Mouse (Mus musculus): ENCODE measurements at regions not wholly inside any gene's neighbourhood (a gene's known extent, or its start where the extent isn't known, plus 50 kb on each side); places are given as distances from the start of the nearest gene placed in this dataset.

DNA sequence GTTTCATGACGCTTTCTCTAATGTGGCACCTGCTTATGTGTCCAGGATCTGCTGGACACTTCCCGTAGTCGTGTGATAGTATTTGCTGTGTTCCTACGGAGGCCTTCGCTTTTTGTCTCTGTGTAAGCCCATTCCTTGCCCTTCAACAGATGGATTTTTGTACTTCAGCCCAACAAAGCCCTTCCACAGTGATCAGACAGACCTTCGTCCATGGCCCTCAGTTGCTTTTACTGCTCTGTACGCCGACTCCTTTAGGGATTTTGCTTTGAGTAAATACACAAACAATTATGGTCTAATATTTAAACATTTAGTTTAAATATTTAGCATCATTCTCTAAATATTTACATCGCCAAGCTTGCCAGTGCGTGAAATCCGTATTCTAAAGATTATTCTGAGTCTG lies 95.6 kb upstream of the Kit start:
- H3K4me2 ChIP-seq (ENCODE audit: low read depth), result no peak overlapping the region
- DNase-seq, result no peak
- no peak for TF ChIP-seq CTCF (IDR thresholded peaks at IDR 0.05; ENCODE audit: low read depth)
- no peaks in the 10 kb centered on the region for H3K36me3 ChIP-seq (ENCODE audit: insufficient read depth)
- ATAC-seq, result no peak
- no peak overlapping the region for H3K4me3 ChIP-seq (ENCODE audit: low read depth, low read length)
- WGBS, result 89% methylated on average over 11 of the region's 11 CpGs
- H3K9ac ChIP-seq, result no peak overlapping the region
- no peaks in the 10 kb centered on the region for H3K27me3 ChIP-seq (ENCODE audit: insufficient read depth, low read length)
- no peaks in the 10 kb centered on the region for H3K9me3 ChIP-seq (ENCODE audit: low read length)
- no peak overlapping the region for H3K27ac ChIP-seq (ENCODE audit: low read depth, low read length)
- no peaks in the 10 kb centered on the region for H3K4me1 ChIP-seq (ENCODE audit: insufficient read depth)

DNA sequence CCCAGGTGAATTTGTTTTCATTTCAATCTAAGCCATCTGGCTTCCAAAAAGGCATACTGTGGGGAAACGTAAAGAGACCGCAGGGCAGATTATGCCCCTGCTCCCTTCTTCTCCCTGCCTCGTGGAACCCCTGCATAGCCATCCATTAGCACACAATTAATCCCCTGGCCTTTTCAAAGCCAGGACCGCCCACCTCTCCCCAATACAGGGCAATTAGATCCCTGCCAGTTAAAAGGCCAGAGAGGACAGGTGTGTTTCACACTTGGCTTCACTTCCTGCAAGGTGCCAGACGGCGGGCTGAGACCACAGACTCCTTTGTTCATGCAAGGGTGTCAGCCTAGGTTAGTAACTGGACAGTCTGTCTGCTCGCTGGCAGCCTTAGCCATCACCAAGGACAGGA lies 93.1 kb upstream of the Kit start:
- H3K27me3 ChIP-seq (ENCODE audit: insufficient read depth, low read length), result no peaks in the 10 kb centered on the region
- H3K4me3 ChIP-seq (ENCODE audit: low read depth, low read length), result no peak overlapping the region
- WGBS, result 22% methylated on average over 7 of the region's 7 CpGs
- no peaks in the 10 kb centered on the region for H3K4me1 ChIP-seq (ENCODE audit: insufficient read depth)
- DNase-seq (no peak), ATAC-seq (no peak)
- no peak overlapping the region for H3K4me2 ChIP-seq (ENCODE audit: low read depth)
- no peaks in the 10 kb centered on the region for H3K36me3 ChIP-seq (ENCODE audit: insufficient read depth)
- no peak overlapping the region for H3K9ac ChIP-seq
- no peak overlapping the region for H3K27ac ChIP-seq (ENCODE audit: low read depth, low read length)
- H3K9me3 ChIP-seq (ENCODE audit: low read length), result no peaks in the 10 kb centered on the region
- no peak for TF ChIP-seq CTCF (IDR thresholded peaks at IDR 0.05; ENCODE audit: low read depth)

- no peaks in the 10 kb centered on the region for H3K4me1 ChIP-seq (ENCODE audit: insufficient read depth)
- H3K27ac ChIP-seq (ENCODE audit: low read depth, low read length), result no peak overlapping the region
- no peak overlapping the region for H3K4me3 ChIP-seq (ENCODE audit: low read depth, low read length)
- no peak overlapping the region for H3K4me2 ChIP-seq (ENCODE audit: low read depth)
- no peak for ATAC-seq
- no peak overlapping the region for H3K9ac ChIP-seq
- no peak for TF ChIP-seq CTCF (IDR thresholded peaks at IDR 0.05; ENCODE audit: low read depth)
- no peaks in the 10 kb centered on the region for H3K27me3 ChIP-seq (ENCODE audit: insufficient read depth, low read length)
- DNase-seq, result no peak
- WGBS, result 92% methylated on average over 7 of the region's 7 CpGs
- no peaks in the 10 kb centered on the region for H3K36me3 ChIP-seq (ENCODE audit: insufficient read depth)
- no peaks in the 10 kb centered on the region for H3K9me3 ChIP-seq (ENCODE audit: low read length)
These were observed 90.4 kb upstream of the Kit start for GRCm38 (mm10) chr5:75484330-75484729.

GRCm38 (mm10) chr5:75490806-75491205 lies 83.9 kb upstream of the Kit start:
- no peak for DNase-seq
- no peaks in the 10 kb centered on the region for H3K36me3 ChIP-seq (ENCODE audit: insufficient read depth)
- H3K27me3 ChIP-seq (ENCODE audit: insufficient read depth, low read length), result no peaks in the 10 kb centered on the region
- 88% methylated on average over 9 of the region's 9 CpGs for WGBS
- H3K9me3 ChIP-seq (ENCODE audit: low read length), result no peaks in the 10 kb centered on the region
- H3K27ac ChIP-seq (ENCODE audit: low read depth, low read length), result no peak overlapping the region
- no peak overlapping the region for H3K9ac ChIP-seq
- TF ChIP-seq CTCF (IDR thresholded peaks at IDR 0.05; ENCODE audit: low read depth), result no peak
- H3K4me2 ChIP-seq (ENCODE audit: low read depth), result no peak overlapping the region
- no peak overlapping the region for H3K4me3 ChIP-seq (ENCODE audit: low read depth, low read length)
- H3K4me1 ChIP-seq (ENCODE audit: insufficient read depth), result no peaks in the 10 kb centered on the region
- no peak for ATAC-seq

DNA sequence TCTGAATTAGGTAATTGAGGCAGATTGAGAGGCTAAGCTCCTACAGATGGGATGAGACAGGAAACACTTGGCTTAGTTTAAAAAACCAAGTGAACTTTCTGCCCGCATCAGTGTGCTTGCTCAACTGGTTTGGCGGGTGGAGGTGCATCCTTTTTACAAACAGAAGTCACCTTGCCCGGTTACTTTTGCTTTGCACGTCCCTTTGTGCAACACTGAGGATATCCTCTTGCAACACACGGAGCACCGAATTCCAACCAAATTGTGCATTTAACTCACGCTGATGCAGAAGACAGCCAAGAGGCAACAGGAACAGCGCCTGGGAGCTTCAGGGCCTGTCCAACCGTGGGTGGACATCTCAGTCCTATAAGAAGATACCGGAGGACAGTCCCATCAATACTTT lies 80.6 kb upstream of the Kit start:
- ATAC-seq (no peak), DNase-seq (no peak)
- no peak overlapping the region for H3K4me3 ChIP-seq (ENCODE audit: low read depth, low read length)
- no peaks in the 10 kb centered on the region for H3K27me3 ChIP-seq (ENCODE audit: insufficient read depth, low read length)
- no peaks in the 10 kb centered on the region for H3K4me1 ChIP-seq (ENCODE audit: insufficient read depth)
- no peak overlapping the region for H3K27ac ChIP-seq (ENCODE audit: low read depth, low read length)
- no peaks in the 10 kb centered on the region for H3K36me3 ChIP-seq (ENCODE audit: insufficient read depth)
- WGBS, result 90% methylated on average over 10 of the region's 10 CpGs
- no peak overlapping the region for H3K9ac ChIP-seq
- no peaks in the 10 kb centered on the region for H3K9me3 ChIP-seq (ENCODE audit: low read length)
- TF ChIP-seq CTCF (IDR thresholded peaks at IDR 0.05; ENCODE audit: low read depth), result no peak
- H3K4me2 ChIP-seq (ENCODE audit: low read depth), result no peak overlapping the region

- no peaks in the 10 kb centered on the region for H3K27me3 ChIP-seq (ENCODE audit: insufficient read depth, low read length)
- no peaks in the 10 kb centered on the region for H3K9me3 ChIP-seq (ENCODE audit: low read length)
- no peak overlapping the region for H3K9ac ChIP-seq
- no peaks in the 10 kb centered on the region for H3K4me1 ChIP-seq (ENCODE audit: insufficient read depth)
- H3K4me2 ChIP-seq (ENCODE audit: low read depth), result no peak overlapping the region
- H3K27ac ChIP-seq (ENCODE audit: low read depth, low read length), result no peak overlapping the region
- H3K4me3 ChIP-seq (ENCODE audit: low read depth, low read length), result no peak overlapping the region
- H3K36me3 ChIP-seq (ENCODE audit: insufficient read depth), result no peaks in the 10 kb centered on the region
- TF ChIP-seq CTCF (IDR thresholded peaks at IDR 0.05; ENCODE audit: low read depth), result no peak
- whole genome bisulfite sequencing, result 79% methylated on average over 3 of the region's 3 CpGs
- DNase-seq (no peak), ATAC-seq (no peak)
These were observed 75.7 kb upstream of the Kit start for GRCm38 (mm10) chr5:75499053-75499452.

GRCm38 (mm10) chr5:75499695-75500094 lies 75.0 kb upstream of the Kit start:
- WGBS, result 88% methylated on average over 5 of the region's 5 CpGs
- DNase-seq (no peak), ATAC-seq (no peak)
- no peak overlapping the region for H3K9ac ChIP-seq
- H3K36me3 ChIP-seq (ENCODE audit: insufficient read depth), result no peaks in the 10 kb centered on the region
- H3K27ac ChIP-seq (ENCODE audit: low read depth, low read length), result no peak overlapping the region
- no peaks in the 10 kb centered on the region for H3K27me3 ChIP-seq (ENCODE audit: insufficient read depth, low read length)
- H3K4me3 ChIP-seq (ENCODE audit: low read depth, low read length), result no peak overlapping the region
- no peak for TF ChIP-seq CTCF (IDR thresholded peaks at IDR 0.05; ENCODE audit: low read depth)
- no peak overlapping the region for H3K4me2 ChIP-seq (ENCODE audit: low read depth)
- no peaks in the 10 kb centered on the region for H3K9me3 ChIP-seq (ENCODE audit: low read length)
- H3K4me1 ChIP-seq (ENCODE audit: insufficient read depth), result no peaks in the 10 kb centered on the region

Data from forebrain, postnatal 0 days (tissue).